Mouse (Mus musculus) Patski (cell line): ENCODE measurements around the gene Fgfr2. TPM values are rescaled to one million over a fixed set of nuclear protein-coding genes. Genes with fewer than 3 reads are reported as not detected.

Source experiments
- ATAC-seq: fragments of 100-300 bp; one replicate; pipeline ENCODE4 v1.8.0; 2021
- CTCF ChIA-PET: fragments of 350-600 bp; sonication (Branson Sonifier 250); formaldehyde crosslinking; loops from one replicate; lab custom pipeline; 2022; ENCODE audit warnings: inconsistent platforms; lab: Charles Lee
- POLR2A ChIA-PET: fragments of 350-600 bp; sonication (Branson Sonifier 250); formaldehyde crosslinking; loops from one replicate; lab custom pipeline; 2022; ENCODE audit warnings: antibody characterized with exemption, inconsistent platforms; lab: Charles Lee
- DNase-seq: peaks from one replicate; pipeline ENCODE4 v3.0.0-alpha.2; 2011; ENCODE audit warnings: low read depth, low spot score
- H3K27me3 ChIP-seq: fragments of 371-371 bp; one replicate; pipeline ENCODE4 v1.5.1; 2021
- CTCF ChIP-seq: fragments of 100-300 bp; IDR thresholded peaks from one replicate; pipeline ENCODE4 v1.5.1; 2021
- in situ Hi-C: fragments of 300-500 bp; cut with MboI; formaldehyde crosslinking; loops from 3 replicates; pipeline ENCODE4 v1.11.1; 2018; ENCODE audit warnings: low pct_unique_long_range_greater_than_20kb, mixed read lengths
- polyA plus RNA-seq: library from polyadenylated mRNA; unstranded; gene quantifications from one replicate; pipeline ENCODE4 v1.2.3, GENCODE M21; 2021

The Fgfr2 gene
- polyA plus RNA-seq, 1 experiment from 2014 or later = 48.8 TPM

DNA sequence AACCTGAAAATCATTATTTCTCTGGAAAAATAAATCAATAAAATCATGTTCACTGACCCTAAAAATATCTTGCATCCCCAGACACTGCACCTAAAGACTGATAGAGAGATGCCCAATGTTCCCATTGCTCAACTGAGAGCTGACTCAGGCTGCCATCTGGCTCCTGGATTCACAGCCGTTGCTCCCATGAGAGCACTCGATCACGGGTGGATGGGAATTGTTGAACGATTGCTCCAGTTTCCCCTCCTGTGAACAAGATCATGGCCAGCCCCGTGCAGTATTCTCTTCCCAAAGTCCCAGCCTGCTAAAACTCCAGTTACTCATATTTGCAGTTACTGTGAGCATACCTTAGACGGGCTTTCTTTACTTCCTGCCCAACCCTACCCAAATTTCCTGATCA is 745.2 kb downstream of the Fgfr2 start:
- no peak for DNase-seq
- no peak for ATAC-seq
- ChIA-PET CTCF (no interaction called here), POLR2A (no interaction called here)
- H3K27me3 ChIP-seq = no peaks in the 10 kb centered on the region
- no peak for TF ChIP-seq CTCF
- in situ Hi-C loops = loop anchor here (10.0 kb wide), 1 partner anchor 97 kb away; no protein-coding TSS in a partner anchor

DNA sequence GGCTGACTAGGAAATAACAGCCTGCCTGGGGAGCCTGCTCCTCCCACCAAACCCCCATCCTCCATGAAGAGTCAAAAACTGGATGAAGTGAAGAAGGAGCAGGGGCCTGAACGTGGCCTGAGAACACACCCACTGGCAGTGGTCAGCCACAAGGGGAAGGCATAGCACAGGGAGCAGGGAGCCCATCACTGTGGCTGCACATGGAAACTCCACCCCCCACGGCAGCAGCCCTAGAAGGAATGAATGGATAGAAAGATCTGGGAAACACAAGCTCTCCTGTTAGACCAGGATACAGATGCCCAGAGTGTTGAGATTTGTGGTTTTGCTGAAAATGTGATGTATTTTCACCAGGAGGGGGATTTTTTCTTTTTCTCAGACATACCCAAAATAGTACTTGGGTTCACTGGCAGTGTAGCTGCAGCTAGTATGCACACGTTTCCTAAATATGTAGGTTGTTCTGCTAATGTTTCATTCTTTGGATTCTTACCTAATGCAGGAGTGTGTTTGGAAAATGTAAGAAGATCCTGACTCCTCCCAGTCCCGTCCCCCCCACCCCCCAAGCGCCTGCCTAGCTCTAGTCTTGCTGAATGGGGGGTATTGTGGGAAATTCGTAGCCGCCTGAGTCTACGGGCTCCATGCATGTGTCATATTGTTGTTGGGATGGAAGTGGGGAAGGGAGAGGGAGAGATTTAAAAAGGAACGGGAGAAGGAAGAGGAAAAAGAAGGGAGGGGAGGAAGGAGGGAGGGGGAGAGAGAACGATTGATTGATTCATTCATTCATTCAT is 749.4 kb downstream of the Fgfr2 start:
- CTCF ChIA-PET = no interaction called here
- no peaks in the 10 kb centered on the region for H3K27me3 ChIP-seq
- in situ Hi-C loops = loop anchor here (10.0 kb wide), 1 partner anchor 101 kb away; no protein-coding TSS in a partner anchor
- ATAC-seq (no peak), DNase-seq (no peak)
- POLR2A ChIA-PET = interaction anchor here (0.6 to 0.7 kb wide), 2 partner anchors 13 to 335 kb away, joined by 3 to 7 read pairs; no protein-coding TSS in a partner anchor
- no peak for TF ChIP-seq CTCF

GRCm38 (mm10) chr7:132372752-132373513 is 750.2 kb downstream of the Fgfr2 start:
- POLR2A ChIA-PET = no interaction called here
- ATAC-seq (peak; percentile 76), DNase-seq (peak; percentile 75)
- in situ Hi-C loops = loop anchor here (10.0 kb wide), 1 partner anchor 102 kb away; no protein-coding TSS in a partner anchor
- CTCF ChIA-PET = interaction anchor here (1.2 kb wide), 1 partner anchor 9 kb away, joined by 3 read pairs; no protein-coding TSS in a partner anchor
- no peak for TF ChIP-seq CTCF
- H3K27me3 ChIP-seq = no peaks in the 10 kb centered on the region

DNA sequence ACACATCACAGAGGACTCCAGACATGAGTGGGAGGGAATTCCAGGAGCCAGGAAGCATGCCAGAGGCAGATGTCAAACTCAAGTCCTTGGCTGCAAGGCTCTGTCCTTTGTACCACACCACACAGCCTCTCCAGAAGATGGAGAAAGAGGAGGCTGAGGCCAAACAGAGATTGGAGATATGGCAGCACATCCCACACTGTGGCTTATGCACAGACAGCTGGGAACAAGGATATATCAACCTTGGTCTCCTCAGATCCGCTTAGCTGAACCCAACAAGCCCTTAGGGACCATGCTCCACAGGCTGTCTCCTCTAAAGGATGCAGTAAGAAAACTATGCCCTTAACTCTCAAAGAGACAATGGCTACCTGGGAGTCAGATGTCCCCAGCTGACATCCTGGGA is 751.3 kb downstream of the Fgfr2 start:
- POLR2A ChIA-PET = interaction anchor here (0.7 kb wide), 1 partner anchor 199 kb away, joined by 3 read pairs; no protein-coding TSS in a partner anchor
- no peak for ATAC-seq
- in situ Hi-C loops = loop anchor here (10.0 kb wide), 1 partner anchor 103 kb away; no protein-coding TSS in a partner anchor

GRCm38 (mm10) chr7:132369784-132370183 is 753.4 kb downstream of the Fgfr2 start:
- H3K27me3 ChIP-seq = no peaks in the 10 kb centered on the region
- ChIA-PET CTCF (no interaction called here), POLR2A (no interaction called here)
- ATAC-seq = peak; percentile 41
- no peak for TF ChIP-seq CTCF
- DNase-seq = no peak
- in situ Hi-C loops = loop anchor here (10.0 kb wide), 1 partner anchor 105 kb away; no protein-coding TSS in a partner anchor

More for the DNA sequence above, 751.3 kb downstream of the Fgfr2 start:
- no peaks in the 10 kb centered on the region for H3K27me3 ChIP-seq
- TF ChIP-seq CTCF = no peak
- CTCF ChIA-PET = interaction anchor here (1.2 kb wide), 1 partner anchor 10 kb away, joined by 3 read pairs; no protein-coding TSS in a partner anchor
- no peak for DNase-seq

GRCm38 (mm10) chr7:132368859-132369258 is 754.3 kb downstream of the Fgfr2 start:
- DNase-seq = no peak
- POLR2A ChIA-PET = no interaction called here
- CTCF ChIA-PET = no interaction called here
- no peak for TF ChIP-seq CTCF
- in situ Hi-C loops = no loop called here
- ATAC-seq = no peak
- no peaks in the 10 kb centered on the region for H3K27me3 ChIP-seq

DNA sequence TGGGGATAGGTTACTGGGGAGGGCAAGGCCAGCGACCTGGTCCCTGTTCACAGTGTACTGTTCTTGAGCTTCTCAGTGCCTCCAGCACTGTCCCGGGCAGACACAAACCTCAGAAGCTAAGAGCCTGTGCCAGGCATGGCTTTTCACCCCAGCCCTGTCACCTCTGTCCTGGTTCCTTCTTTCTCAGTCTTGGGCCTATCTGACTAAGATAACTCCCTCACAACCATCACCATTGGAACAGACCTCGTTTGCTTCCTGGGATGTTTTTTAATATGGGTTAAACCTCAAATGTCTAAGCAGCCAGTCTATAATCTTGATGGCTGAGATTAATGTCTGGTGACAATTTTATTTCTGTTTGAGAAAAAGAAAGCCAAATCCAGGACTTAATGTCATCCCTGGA is 755.8 kb downstream of the Fgfr2 start:
- no peak for TF ChIP-seq CTCF
- no peak for DNase-seq
- CTCF ChIA-PET = no interaction called here
- no peaks in the 10 kb centered on the region for H3K27me3 ChIP-seq
- in situ Hi-C loops = no loop called here
- no peak for ATAC-seq
- POLR2A ChIA-PET = no interaction called here

DNA sequence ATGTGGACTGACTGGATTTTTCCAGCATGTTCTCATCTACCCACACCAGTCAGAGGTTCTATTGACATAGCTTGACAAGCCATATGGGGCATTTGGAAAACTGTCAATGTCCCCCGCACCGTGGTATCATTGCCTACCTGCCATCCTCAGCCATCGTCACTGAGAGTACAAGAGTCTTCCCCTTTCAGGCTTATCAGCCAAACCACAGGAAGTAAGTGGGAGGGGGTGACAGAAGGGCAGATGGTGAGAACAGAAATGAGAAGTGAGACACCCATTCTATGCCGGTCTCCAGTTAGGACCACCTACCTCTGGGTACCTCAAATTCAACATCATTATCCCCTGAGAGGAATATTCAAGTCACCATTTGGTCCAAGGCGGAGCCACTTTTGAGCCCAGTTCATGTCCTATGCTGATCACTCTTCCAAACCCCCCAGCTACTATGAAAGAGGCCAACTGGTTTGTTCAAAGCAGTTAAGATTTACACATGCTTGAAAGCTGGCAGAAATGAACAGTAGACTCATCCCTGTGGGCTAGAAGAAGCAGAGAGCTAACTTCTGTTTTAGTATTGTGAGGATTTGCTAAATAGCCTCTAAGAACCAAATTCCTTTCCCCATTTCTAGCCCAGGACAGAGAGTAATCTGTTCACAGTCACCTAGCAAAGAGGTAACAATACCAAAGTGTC is 757.3 kb downstream of the Fgfr2 start:
- in situ Hi-C loops = no loop called here
- TF ChIP-seq CTCF = no peak
- no peaks in the 10 kb centered on the region for H3K27me3 ChIP-seq
- ChIA-PET CTCF (no interaction called here), POLR2A (interaction anchor here (1.1 kb wide), 1 partner anchor 9 kb away, joined by 3 read pairs; no protein-coding TSS in a partner anchor)
- ATAC-seq (no peak), DNase-seq (no peak)

DNA sequence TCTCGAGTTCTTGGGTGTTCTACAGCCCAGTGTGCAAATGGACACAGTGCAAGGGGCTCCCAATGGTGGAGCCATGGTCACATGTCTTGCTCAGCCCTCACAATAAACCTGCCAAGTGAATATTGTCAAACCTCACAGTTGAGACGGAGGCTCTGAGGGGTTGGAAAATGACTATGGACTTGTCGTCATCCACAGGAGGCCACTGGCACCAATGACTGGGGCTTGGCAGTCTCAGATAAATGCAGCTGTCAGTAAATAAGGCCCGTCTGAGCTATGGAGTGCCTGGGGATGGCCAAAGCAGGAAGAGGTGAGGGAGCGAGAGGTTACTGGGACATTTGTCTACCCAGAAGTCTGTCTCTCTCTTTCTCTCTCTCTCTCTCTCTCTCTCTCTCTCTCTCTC is 758.0 kb downstream of the Fgfr2 start:
- no peaks in the 10 kb centered on the region for H3K27me3 ChIP-seq
- CTCF ChIA-PET = no interaction called here
- no peak for TF ChIP-seq CTCF
- ATAC-seq (no peak), DNase-seq (no peak)
- POLR2A ChIA-PET = interaction anchor here (1.1 kb wide), 1 partner anchor 8 kb away, joined by 3 read pairs; no protein-coding TSS in a partner anchor
- in situ Hi-C loops = no loop called here

DNA sequence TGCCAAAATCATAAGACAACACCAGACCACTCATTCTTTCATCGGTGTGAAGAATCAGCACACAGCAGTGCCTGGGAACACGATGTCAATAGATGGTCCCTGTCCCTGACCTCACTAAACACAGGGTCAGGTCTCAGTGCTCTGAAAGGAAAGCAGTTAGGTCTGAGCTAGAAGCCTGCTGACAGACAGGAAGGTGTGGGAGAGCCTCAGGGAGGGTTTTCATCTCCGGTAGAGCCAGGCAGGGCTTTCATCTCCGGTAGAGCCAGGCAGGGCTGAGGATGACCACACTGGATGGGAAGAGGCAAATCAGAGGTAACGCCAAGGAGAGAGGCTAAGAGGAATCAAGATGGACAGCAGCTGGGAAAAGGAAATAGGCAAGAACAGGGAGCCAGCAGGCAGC is 758.6 kb downstream of the Fgfr2 start:
- no peak for DNase-seq
- in situ Hi-C loops = no loop called here
- no peak for ATAC-seq
- no peaks in the 10 kb centered on the region for H3K27me3 ChIP-seq
- ChIA-PET POLR2A (no interaction called here), CTCF (no interaction called here)
- no peak for TF ChIP-seq CTCF
